Mouse (Mus musculus) bone marrow macrophage, adult 2 months (primary cell): ENCODE data around the gene B830017H08Rik.

Experiments
- CTCF ChIP-seq: IDR thresholded peaks from 2 replicates; pipeline ENCODE4 v1.5.1; 2012; ENCODE audit warnings: low read depth, mild to moderate bottlenecking, low read length, moderate library complexity
- POLR2A ChIP-seq: IDR thresholded peaks from 2 replicates; pipeline ENCODE4 v1.6.1; 2012; ENCODE audit warnings: mild to moderate bottlenecking, low read depth, low read length, borderline replicate concordance

- no peak for TF ChIP-seq CTCF
- TF ChIP-seq POLR2A = no peak
These were observed 36.4 kb upstream of the B830017H08Rik start for GRCm38 (mm10) chr16:17796519-17796918.
